Mouse (Mus musculus) gastrocnemius, adult 18-20 months (tissue): ENCODE measurements around the gene Kbtbd7. TPM values are rescaled to one million over a fixed set of nuclear protein-coding genes. Genes with fewer than 3 reads are reported as not detected.
A peak's percentile ranks its signal among the peaks of the same experiment; 100 is the strongest.
"Not testable (repeated sequence)": the region's sequence is repeated elsewhere in the genome, so short reads cannot be mapped to it uniquely, and the experiment has no call there.

Experiments
- DNase-seq: peaks from one replicate; pipeline ENCODE4 v3.0.0; 2021; ENCODE audit warnings: low spot score
- total RNA-seq, 2 experiments: library from RNA; stranded (reverse); gene quantifications; 2 replicates each; pipeline ENCODE4 v1.2.3; 2021

Kbtbd7 gene
- total RNA-seq, 2 experiments from 2014 or later, result 5.5 to 6.4 TPM

GRCm38 (mm10) chr14:79445055-79445620, 18.8 kb downstream of the Kbtbd7 start:
- DNase-seq, result no peak

- peak; percentile 82 for DNase-seq
Observed at GRCm38 (mm10) chr14:79451681-79452590, 25.6 kb downstream of the Kbtbd7 start, which contains the start of gene Kbtbd6. Kbtbd6 (plus strand) TSS chr14:79451835.

GRCm38 (mm10) chr14:79452591-79452934, 26.3 kb downstream of the Kbtbd7 start:
- not testable (repeated sequence) for DNase-seq

- no peak for DNase-seq
Observed at GRCm38 (mm10) chr14:79460401-79460800, 34.1 kb downstream of the Kbtbd7 start.

GRCm38 (mm10) chr14:79460988-79461387, 34.7 kb downstream of the Kbtbd7 start:
- DNase-seq, result no peak

GRCm38 (mm10) chr14:79465623-79466022, 39.3 kb downstream of the Kbtbd7 start:
- no peak for DNase-seq

GRCm38 (mm10) chr14:79467621-79468020, 41.3 kb downstream of the Kbtbd7 start:
- peak; percentile 43 for DNase-seq

GRCm38 (mm10) chr14:79473384-79473783, 47.1 kb downstream of the Kbtbd7 start:
- DNase-seq, result no peak

Other genes with a start within 250 kb of the Kbtbd7 start
- gene Zfp957, start 179.1 kb upstream of the Kbtbd7 start, total RNA-seq, result not detected
- gene Rgcc, start 124.9 kb upstream of the Kbtbd7 start, total RNA-seq, result 10 to 100 TPM; 53.3 to 79.9 TPM
- 10 to 100 TPM; 21.7 to 25.2 TPM for gene Naa16, start 35.7 kb upstream of the Kbtbd7 start, total RNA-seq
- 10 to 100 TPM in 1 of 2 experiments, 1 to 10 TPM in 1; 9.8 to 11.0 TPM for gene Mtrf1, start 28.7 kb upstream of the Kbtbd7 start, total RNA-seq
- gene Kbtbd6, start 25.3 kb downstream of the Kbtbd7 start, total RNA-seq, result under 1 TPM in 1 of 2 experiments, not detected in 1; 0.14 TPM
- 1 to 10 TPM; 3.8 to 6.4 TPM for gene Elf1, start 54.7 kb downstream of the Kbtbd7 start, total RNA-seq
- 10 to 100 TPM; 20.7 to 23.5 TPM for gene Wbp4, start 55.0 kb downstream of the Kbtbd7 start, total RNA-seq
- gene Sugt1, start 161.2 kb downstream of the Kbtbd7 start, total RNA-seq, result 100 to 1,000 TPM; 108 to 112 TPM
- gene Cnmd, start 235.7 kb downstream of the Kbtbd7 start, total RNA-seq, result under 1 TPM; 0.17 to 0.41 TPM